In genomic region chr1:61277170-61277710, GRCm38 (mm10) we compare ENCODE assay signal across 11 mouse cellular contexts.
"Had no signal": no experiment of that assay in that cellular context is flagged by ENCODE, and none has a peak within 500 bp of the region (broad histone marks: within the 10 kb centered on the region; RNA-seq: fewer than 3 reads in every experiment).

No protein-coding gene starts in this region.

- ATAC-seq: midbrain, embryonic 13.5 days had no signal

- H3K27ac ChIP-seq: left cerebral cortex, adult 2 months; limb, embryonic 15.5 days; liver, embryonic 13.5 days; midbrain, embryonic 13.5 days; stomach, embryonic 15.5 days had no signal

- H3K27me3 ChIP-seq: limb, embryonic 15.5 days; liver, embryonic 13.5 days; stomach, embryonic 15.5 days had no signal

- H3K9me3 ChIP-seq: limb, embryonic 15.5 days; liver, embryonic 13.5 days; midbrain, embryonic 13.5 days; stomach, embryonic 15.5 days had no signal

- H3K4me2 ChIP-seq: limb, embryonic 15.5 days; liver, embryonic 13.5 days; midbrain, embryonic 13.5 days; stomach, embryonic 15.5 days had no signal

- H3K36me3 ChIP-seq: limb, embryonic 15.5 days; liver, embryonic 13.5 days; midbrain, embryonic 13.5 days; stomach, embryonic 15.5 days had no signal

- H3K4me3 ChIP-seq: left cerebral cortex, adult 2 months; limb, embryonic 15.5 days; liver, embryonic 13.5 days; midbrain, embryonic 13.5 days; stomach, embryonic 15.5 days had no signal

- DNase-seq: kidney, postnatal 25 days; liver, embryonic 13.5 days; lung, adult 18-20 months; lung, postnatal 36 days; right cerebral cortex, postnatal 14 days; thymus, adult 2 months; thymus, postnatal 25 days had no signal

- H3K9ac ChIP-seq: limb, embryonic 15.5 days; liver, embryonic 13.5 days; midbrain, embryonic 13.5 days; stomach, embryonic 15.5 days had no signal

- H3K4me1 ChIP-seq: limb, embryonic 15.5 days; liver, embryonic 13.5 days; midbrain, embryonic 13.5 days; stomach, embryonic 15.5 days had no signal
